Mouse (Mus musculus) lung, postnatal 25 days (tissue): ENCODE data around the gene Acvrl1.
"Not testable (repeated sequence)": the region's sequence is repeated elsewhere in the genome, so short reads cannot be mapped to it uniquely, and the experiment has no call there.

Source experiments
- DNase-seq: peaks from one replicate; pipeline ENCODE4 v3.0.0; 2022; ENCODE audit warnings: low spot score

Acvrl1 gene

DNA sequence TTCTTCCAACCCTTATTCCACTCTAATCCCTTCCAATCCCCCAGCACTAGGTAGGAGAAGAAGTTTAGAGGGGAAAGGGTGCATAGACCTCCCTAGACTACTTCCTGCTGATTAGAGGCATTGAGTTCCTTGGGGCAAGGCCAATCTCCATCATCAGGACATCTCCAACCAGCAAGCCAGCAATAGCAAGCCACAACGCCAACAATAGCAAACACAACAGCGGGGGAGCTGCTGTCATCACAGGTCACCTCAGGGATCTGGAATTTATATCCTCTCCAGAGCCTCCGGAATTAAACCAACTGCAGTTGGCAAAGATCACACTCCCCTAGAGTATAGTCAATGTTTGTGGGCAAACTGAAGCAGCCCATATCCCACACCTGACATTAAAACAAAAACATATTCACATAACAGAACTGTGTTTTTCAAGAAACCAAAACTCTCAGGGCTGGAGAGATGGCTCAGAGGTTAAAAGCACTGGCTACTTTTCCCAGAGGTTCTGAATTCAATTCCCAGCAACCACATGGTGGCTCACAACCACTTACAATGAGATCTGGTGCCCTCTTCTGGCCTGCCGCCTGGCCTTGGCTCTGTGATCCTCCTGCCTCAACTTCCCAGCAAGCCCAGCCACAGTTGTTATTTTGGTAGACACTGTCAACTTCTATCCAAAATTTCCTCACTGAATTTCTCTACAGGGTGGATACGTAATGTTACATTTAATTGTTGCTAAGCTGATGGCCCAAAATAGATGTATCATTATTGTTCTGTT is 20.2 kb upstream of the Acvrl1 start:
- no peak for DNase-seq

DNA sequence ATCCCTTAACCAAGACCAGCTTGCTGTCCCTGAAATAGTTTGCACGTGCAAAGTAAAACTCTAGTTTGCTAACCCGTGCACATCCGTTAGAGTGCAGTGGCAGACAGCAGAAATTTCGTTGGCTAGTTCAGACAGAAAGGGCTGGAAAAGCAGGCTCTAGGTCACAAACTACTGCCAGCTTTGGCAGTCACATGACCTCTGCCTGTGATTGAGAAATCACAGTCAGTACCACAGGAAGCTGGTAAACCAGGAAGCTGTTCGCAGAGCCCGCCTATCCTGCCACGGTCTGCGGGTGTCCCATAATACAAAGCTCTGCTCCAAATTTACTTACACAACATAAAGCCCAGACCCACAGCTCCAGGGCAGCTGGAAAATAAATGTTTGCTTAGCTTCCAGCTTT is 15.1 kb upstream of the Acvrl1 start:
- DNase-seq, result peak; percentile 88

DNA sequence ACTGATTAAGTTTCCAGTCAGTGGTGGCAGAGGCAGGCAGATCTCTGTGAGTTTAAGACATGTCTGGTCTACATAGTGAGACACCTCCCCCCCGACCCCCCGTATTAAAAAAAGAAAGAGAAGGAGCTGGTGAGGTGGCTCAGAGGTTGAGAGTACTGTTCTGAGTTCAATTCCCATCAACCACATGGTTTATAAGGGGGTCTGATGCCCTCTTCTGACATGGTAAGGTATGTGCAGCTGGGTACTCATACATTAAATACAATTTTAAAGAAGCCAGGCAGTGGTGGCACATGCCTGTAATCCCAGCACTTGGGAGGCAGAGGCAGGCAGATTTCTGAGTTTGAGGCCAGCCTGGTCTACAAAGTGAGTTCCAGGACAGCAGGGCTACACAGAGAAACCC is 14.5 kb upstream of the Acvrl1 start:
- DNase-seq, result not testable (repeated sequence)

DNA sequence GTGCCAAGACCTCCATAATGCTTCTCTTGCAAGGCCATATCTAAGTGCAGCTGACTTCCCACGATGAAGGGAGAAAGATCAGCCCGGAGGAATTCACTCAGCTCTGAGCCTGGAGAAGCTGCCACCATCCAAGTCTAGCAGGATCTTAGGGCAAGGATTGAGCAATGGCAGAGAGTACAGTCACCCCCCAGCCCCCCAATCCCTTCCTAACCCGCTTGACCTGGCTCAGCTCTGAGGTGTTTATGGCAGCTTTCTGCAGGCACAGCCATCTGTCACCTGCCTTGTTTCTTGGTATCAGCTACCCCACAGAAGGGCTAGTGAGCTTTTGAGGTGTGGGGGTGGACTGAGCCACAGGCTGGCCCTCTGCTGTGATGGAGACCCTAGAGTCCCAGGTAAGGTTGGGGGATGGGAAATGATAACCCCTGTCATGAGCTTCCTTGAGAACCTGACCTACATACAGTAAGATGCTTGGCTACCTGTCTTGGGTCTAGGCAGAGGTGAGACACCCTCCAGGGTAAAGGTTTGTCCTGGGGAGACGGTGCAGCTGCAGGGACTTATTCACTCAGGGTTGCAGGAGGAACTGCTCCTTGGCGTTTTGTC is 12.7 kb upstream of the Acvrl1 start, which contains the start of gene Ankrd33:
Gene Ankrd33 (plus strand): TSS at position 245 of the 600 bp plus-strand sequence.
- DNase-seq, result no peak

DNA sequence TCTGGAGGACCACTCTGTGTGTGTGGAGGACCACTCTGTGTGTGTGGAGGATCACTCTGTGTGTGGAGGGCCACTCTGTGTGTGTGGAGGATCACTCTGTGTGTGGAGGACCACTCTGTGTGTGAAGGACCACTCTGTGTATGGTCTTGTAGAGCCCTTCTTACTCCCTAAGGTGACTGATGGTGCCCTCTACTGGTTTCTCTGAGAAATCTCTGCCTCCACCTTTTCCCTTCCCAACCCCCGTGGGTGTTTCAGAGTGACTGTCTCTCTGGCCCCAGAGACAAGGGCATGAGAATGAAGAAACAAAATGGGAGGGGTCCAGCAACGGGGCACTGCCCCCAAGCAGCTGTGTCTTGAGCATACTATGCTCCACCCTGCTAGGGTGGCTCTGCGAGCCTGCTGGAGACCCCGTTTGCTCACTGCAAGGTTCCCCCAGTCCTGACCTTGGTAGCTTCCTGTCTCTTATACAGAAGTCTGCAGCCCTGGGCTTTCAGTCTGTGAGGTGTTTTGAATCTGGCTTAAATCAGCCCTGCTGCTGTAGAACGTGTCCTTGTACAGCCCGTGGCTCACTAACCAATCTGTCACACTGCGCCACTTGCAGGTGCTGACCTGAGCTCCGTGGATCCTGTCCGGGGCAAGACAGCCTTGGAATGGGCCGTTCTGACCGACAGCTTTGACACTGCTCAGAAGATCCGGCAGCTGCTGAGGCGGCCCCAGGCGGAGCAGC is 9.8 kb upstream of the Acvrl1 start:
- DNase-seq, result no peak

DNA sequence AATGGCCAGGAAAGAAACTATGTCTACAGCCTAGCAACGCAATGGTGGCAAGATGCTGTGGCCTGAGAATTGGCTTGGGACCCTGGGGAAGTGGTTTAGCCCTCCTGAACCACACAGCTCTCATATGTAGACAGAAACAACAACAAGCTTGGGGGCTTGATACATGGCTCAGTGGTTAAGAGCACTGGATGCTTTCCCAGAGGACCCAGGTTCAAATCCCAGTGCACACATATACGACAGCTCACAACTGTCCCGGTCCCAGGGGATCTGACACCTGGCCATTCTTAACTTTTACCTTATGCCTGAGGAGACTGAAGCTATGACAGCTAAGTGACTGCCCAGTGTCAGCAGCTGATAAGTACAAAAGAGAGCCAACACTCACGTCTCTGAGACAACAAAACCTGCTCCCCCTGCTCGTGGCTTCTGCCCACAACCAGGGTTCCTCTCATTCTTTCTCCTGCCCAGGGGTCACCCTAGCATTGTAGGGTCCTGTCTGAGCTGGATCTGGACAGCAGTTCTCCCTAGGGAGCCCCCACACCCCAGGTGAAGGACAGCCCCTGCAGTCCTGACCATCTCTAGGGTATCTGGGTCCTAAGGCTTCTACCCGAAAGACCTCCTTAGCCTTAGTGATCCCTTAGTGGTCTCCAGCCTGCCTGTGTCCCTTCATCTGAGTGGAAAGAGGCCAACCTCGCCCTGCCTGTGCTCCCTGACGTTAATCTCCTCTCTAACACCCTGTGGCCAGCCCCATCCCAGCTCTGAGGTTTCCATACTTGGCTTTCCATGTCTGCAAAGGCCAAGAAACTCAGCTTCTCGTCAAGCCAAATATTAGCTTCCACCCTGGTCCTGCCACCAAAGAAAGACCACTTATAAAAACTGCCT is 6.7 kb upstream of the Acvrl1 start:
- DNase-seq, result no peak

DNA sequence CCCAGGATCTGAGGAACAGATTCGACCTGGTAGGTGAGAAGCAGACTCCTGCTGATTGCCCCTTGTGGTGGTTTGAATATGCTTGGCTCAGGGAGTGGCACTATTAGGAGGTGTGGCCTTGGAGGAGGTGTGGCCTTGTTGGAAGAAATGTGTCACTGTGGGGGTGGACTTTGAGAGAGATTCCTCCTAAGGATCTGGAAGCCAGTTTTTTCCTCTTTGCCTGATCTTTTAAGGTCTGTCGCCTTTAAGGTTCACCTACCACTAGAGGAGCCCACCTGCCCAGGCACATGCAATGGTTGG is 6.1 kb upstream of the Acvrl1 start:
- DNase-seq, result no peak

DNA sequence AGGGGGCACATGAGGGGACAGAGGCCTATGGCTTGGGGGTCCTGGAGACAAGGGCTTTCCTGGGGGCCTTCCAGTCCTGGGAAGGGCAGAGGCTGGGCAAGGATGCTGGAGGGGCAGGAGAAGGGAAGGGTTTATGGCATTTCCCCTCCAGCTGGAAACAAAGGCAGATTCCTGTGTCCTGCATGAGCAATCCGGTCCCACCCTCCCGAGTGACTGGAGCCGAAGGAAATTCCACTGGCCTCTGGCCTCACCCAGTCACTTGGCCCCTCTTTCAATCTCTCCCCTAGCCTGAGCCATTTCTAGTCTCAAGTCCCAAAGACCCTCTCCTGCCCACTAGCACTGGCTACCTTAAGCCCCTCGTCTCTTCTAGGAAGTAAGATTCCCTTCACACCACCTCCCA is 5.1 kb upstream of the Acvrl1 start:
- DNase-seq, result peak; percentile 81

DNA sequence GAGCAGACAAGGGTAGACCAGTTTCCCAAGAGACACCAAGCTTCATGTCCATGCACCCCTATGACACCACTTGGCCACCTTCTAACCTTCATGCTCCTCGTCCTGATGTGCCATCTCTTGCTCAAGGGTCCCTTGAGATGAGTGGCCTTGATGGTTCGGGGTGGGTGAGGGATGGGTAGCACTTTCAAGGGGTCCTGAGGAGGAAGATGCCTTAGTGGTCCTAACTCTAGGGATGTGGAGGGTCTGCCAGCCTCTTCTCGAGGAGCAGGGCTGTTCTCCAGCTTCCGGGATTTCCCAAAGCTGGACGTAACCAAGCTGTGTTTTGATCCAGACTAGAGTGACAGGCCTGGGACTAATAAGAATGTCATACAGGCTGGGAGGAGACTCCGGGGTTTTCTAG is 2.8 kb upstream of the Acvrl1 start:
- no peak for DNase-seq

DNA sequence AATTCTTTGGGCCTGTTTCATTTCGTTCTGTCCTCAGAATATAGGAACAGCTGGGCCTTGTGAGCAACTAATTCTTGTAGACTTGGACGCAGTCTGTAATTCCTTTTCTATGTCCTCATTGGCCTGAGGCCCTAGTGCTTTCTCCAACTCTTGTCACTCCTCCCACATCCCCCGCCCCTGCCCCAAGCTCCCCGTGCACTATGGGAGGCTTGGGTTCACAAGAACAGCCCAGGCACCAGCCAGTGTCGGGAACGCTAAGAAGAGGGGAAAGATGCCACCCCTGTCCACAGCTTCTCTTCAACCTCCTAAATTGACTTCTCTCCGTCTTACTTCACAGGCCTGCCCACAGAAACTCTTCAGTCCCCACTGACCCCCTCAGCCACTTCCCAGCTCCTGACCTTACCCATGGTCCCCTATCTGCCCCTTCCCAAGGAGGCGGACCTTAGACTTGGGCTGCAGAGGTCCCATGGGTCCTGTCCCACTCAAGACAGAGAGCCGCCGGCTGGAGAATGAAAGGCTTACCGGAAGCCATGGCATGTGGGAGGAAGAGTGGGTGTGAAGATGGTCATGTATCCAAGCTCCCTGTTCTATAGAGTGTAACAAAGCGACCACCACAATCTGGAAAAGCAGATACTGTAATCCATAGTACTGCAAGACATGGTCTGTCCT is 1.3 kb upstream of the Acvrl1 start:
- DNase-seq, result no peak

DNA sequence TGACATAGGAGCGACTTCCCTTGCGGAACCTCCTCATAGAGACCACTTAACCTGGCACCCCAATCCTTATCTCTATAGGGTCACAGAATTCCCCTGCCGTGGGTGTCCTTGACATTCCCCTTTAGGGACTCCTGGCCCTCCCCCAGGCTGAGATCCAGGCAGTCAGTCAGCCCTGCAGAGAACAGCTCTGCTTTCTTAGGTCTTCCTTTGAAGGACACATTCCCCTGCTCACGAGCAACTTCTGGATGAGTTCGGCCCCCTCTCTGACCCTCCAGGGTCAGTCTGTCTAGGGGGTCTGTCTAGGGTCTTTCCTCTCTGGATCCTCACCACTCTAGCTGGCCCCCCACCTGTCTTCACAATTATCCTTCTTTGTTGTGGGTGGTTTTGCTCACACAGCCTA is 1.1 kb downstream of the Acvrl1 start:
- no peak for DNase-seq

DNA sequence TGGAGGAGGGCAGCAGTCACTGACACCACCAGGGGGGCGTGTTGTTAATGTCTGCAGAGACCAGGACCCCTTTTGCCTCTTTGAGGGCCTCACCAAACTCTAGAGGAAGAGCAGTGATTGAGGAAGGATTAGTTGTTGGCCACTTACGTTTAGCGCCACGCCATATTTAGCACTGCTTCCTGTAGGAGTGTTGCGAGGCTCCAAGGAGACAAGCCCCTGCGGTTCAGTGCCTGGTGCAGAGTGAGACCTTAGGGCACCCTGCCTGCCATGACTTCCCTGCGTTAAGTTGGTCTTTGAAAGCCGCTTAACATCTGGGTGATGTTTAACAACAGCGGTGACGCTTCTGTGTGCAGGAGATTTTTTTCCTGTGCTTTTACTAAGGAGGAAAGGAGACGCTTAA is 3.2 kb downstream of the Acvrl1 start:
- DNase-seq, result no peak

DNA sequence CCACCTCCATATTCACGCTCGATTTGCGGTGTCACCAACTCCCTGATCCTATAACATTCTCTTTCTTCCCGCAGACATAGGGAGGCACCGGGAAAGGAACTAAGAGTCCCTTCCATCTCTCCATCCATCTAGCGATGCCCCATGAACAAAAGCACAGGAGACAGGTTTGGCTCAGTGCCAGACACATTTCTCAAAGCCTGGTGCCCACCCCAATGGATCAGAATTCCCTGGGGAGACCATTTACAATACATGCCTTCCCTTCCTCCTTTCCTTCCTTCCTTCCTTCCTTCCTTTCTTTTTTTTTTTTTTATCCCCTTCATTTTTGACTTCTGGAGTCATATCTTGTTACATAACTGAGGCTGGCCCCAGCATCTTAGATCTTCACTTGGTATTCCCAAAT is 3.7 kb downstream of the Acvrl1 start:
- no peak for DNase-seq

DNA sequence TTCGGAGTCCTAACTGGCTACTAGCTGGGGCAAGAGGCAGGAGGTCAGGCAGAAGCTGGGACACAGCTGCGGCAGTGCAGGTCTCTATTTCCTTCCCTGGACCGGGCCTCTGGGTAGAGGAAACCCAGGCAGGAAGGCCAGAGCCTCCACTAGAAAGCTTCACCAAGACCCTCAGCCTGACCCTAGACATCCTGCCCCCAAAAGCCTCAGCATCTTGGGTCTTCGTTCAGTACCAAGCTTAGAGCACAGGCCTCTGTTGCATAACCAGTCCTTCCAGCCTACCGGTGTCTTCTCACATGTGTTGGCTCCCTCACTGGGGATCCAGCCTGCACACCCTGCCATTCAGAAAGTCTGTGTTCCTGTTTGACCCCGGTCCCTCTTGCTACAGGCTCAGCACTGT is 4.4 kb downstream of the Acvrl1 start:
- DNase-seq, result no peak

DNA sequence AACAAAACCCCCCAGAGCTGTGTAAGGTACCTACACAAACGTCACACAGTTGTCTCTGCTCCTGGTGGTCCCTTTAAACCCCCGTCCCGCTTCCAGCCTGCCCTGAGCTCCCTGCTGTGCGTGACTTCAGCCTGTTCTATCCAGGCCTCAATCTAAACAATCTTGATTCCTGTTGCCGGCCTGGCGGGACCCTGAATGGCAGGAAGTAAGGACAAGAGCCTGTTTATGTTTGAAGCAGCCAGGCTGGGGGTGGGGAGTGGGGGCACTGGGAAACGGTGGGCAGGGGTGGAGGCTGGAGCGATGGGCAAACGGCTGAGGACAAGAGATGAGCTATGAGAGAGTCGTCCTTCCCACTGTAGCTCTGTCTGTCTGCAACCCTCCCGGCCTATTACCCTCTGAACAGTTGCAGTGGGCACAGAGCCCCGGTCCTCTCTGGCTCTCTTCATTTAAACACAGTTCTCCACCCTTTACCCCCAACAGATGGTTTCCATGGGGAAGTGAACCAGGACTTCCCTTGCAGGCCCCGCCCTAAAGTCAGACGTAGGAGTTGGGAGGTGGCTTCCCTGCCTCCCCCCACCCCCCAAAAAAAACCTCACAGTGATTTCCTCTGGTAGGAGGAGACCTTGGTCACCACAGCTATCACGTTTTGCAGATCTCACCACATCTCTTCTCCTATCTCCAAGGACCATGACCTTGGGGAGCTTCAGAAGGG is 5.8 kb downstream of the Acvrl1 start:
- peak; percentile 84 for DNase-seq

DNA sequence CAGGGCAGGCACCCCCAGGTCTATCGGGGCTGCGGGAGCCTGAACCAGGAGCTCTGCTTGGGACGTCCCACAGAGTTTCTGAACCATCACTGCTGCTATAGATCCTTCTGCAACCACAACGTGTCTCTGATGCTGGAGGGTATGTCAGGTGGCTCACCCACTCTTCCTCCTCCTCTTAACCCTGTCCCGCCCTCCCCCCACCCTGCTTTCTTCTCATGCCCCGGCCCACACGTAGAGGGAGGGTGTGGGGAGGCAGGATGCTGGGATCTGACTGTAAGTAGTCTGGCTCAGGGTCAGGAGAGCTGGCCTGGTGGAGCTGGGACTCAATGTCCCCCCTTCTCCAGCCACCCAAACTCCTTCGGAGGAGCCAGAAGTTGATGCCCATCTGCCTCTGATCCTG is 7.1 kb downstream of the Acvrl1 start:
- DNase-seq, result no peak

DNA sequence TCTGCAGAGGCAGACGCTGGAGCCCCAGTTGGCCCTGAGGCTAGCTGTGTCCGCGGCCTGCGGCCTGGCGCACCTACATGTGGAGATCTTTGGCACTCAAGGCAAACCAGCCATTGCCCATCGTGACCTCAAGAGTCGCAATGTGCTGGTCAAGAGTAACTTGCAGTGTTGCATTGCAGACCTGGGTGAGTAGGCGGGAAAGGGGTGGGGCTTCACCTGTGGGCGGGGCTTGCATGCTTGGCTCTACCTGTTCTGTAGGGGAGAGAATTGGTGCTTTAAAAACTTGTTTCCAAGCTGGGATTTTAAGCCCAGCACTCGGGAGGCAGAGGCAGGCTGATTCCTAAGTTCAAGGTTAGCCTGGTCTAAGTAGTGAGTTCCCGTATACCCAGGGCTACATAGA is 9.1 kb downstream of the Acvrl1 start:
- no peak for DNase-seq

DNA sequence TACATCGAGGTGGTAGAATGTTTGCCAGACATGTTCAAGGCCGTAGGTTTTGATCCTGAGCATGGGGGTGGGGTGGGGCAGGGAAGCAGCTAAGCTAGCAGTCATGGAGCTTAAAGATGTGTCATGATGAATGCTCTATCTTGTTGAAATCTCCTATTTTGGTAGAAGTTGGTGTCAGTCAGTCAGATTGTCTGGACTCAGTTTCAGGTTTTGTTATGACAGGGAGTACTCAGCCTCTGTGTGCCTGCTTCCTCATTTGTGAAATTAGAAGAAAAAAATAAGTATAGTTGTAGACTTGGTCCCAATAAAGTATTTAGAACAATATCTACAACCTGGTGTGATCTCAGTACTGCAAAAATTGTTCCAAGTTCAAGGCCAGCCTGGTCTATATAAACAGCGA is 10.4 kb downstream of the Acvrl1 start:
- no peak for DNase-seq

DNA sequence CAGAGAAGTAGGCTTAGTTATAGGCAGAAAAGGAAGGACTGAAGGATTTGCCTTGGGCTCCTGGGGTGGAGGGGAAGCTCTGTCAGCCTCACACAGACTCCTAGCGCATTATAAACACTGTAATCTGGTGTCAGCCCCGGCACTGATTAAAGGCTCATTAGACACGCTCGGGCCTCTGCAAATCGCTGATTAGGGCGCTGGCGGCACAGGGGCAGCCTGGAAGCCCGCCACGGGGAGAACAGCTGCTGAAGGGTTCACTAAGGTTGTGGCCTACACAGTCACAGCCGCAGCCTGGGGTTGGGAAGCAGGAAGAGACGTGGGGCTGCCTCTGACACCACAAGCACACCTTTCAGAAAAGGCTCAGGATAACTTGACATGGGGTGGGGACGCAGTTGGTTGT is 11.6 kb downstream of the Acvrl1 start:
- no peak for DNase-seq

DNA sequence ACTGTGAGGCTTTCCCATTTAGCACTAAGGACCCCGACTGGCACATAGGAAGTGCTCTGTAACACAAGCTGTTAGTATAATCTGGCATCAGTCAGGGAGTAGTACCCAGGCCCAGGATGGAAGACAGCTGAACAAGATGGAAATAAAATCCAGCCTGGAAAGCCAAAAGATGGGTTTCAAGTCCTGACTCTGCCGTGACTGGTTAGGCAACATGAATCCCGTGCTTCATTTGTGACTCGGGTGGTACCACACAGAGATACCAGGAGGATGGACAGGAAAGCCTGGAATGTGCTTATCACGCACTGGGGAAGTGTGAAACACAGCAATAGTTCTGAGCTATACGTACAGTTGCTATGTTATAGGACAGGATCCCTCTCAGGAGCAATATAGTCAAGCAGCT is 12.3 kb downstream of the Acvrl1 start:
- DNase-seq, result no peak

DNA sequence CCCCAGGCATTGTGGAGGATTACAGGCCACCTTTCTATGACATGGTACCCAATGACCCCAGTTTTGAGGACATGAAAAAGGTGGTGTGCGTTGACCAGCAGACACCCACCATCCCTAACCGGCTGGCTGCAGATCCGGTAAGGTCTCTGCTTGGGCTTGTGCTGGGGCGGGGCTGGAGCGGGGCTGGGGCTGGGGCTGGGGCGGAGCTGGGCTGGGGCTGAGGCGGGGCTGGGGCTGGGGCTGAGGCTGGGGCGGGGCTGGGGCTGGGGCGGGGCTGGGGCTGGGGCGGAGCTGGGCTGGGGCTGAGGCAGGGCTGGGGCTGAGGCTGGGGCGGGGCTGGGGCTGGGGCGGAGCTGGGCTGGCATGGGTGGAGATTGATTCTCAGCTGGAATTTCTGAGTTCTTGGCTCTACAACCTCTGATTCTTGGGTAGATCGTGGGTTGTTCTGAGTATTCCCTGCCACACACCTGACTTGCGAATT is 12.8 kb downstream of the Acvrl1 start:
- DNase-seq, result no peak
